Mouse (Mus musculus) intestine, embryonic 14.5 days (tissue): Measurements from ENCODE around the gene Marcksl1. TPM values are rescaled to one million over a fixed set of nuclear protein-coding genes. Genes with fewer than 3 reads are reported as not detected.
"Not testable (repeated sequence)": the region's sequence is repeated elsewhere in the genome, so short reads cannot be mapped to it uniquely, and the experiment has no call there.

ENCODE experiments used
- ATAC-seq: fragments of 200-750 bp; cut with Nextera tagmentation; replicated peaks from 2 replicates; pipeline ENCODE4 v1.8.0; 2017; ENCODE audit warnings: low read depth, moderate number of reproducible peaks, moderate TSS enrichment, moderate library complexity; ENCODE audit not compliant: low FRiP score, low TSS enrichment
- DNase-seq: peaks from one replicate; pipeline ENCODE4 v3.0.0-alpha.2; 2018; ENCODE audit warnings: low spot score
- H3K27ac ChIP-seq: fragments of 300-500 bp; sonication (generic); 2 replicates; pipeline ENCODE4 v1.5.1; 2014; ENCODE audit warnings: low read depth, mild to moderate bottlenecking, control low read depth
- H3K27me3 ChIP-seq: fragments of 300-500 bp; sonication (generic); replicated peaks from 2 replicates; pipeline ENCODE4 v1.6.1; 2014; ENCODE audit warnings: low read length, control low read depth; ENCODE audit not compliant: control insufficient read depth, insufficient read depth
- H3K36me3 ChIP-seq: fragments of 300-500 bp; sonication (generic); 2 replicates; pipeline ENCODE4 v1.6.1; 2014; ENCODE audit warnings: low read length, control low read depth; ENCODE audit not compliant: control insufficient read depth, insufficient read depth
- H3K4me1 ChIP-seq: fragments of 300-500 bp; sonication (generic); replicated peaks from 2 replicates; pipeline ENCODE4 v1.6.1; 2014; ENCODE audit warnings: low read length, control low read depth, mixed read lengths; ENCODE audit not compliant: control insufficient read depth, insufficient read depth
- H3K4me2 ChIP-seq: fragments of 300-500 bp; sonication (generic); 2 replicates; pipeline ENCODE4 v1.6.1; 2014; ENCODE audit warnings: low read length
- H3K4me3 ChIP-seq: fragments of 300-500 bp; sonication (generic); 2 replicates; pipeline ENCODE4 v1.5.1; 2014; ENCODE audit warnings: low read depth, low read length, control low read depth, mixed read lengths
- H3K9ac ChIP-seq: fragments of 300-500 bp; sonication (generic); 2 replicates; pipeline ENCODE4 v1.6.1; 2014; ENCODE audit warnings: mild to moderate bottlenecking, low read length
- H3K9me3 ChIP-seq: fragments of 300-500 bp; sonication (generic); 2 replicates; pipeline ENCODE4 v1.6.1; 2016; ENCODE audit warnings: low read length, control low read depth; ENCODE audit not compliant: control insufficient read depth
- WGBS: fragments of 180-500 bp; shearing (Covaris S2); extraction: QIAGEN DNeasy Blood & Tissue Kit; methylation state at CpG from one replicate; pipeline ENCODE4 v1.1.7; 2014; 5-methylcytosine and 5-hydroxymethylcytosine counted together
- polyA plus RNA-seq: library from polyadenylated mRNA; unstranded; fragments of >200 nt; fragmentation: Nextera tagmentation; extraction: Ambion mirVana; gene quantifications from 2 replicates; pipeline ENCODE4 v1.2.1, GENCODE M21; 2014

The Marcksl1 gene
- polyA plus RNA-seq, 1 experiment from 2014 or later, result 595 TPM

- peak; percentile 99 for ATAC-seq
- no peaks in the 10 kb centered on the region for H3K9me3 ChIP-seq
- H3K27me3 ChIP-seq, result no peaks in the 10 kb centered on the region
- WGBS, result under 1% methylated on average over 46 of the region's 46 CpGs
- H3K9ac ChIP-seq, result peak within 1 kb of the TSS; percentile 75
- H3K4me2 ChIP-seq, result peak within 1 kb of the TSS; percentile 84
- peaks cover 15% of the 10 kb centered on the region for H3K4me1 ChIP-seq
- peak; percentile 96 for DNase-seq
- H3K36me3 ChIP-seq, result 0 out of 2 replicates have a peak, but pooled peaks cover 15% of the 10 kb centered on the region
- H3K27ac ChIP-seq, result peak within 1 kb of the TSS; percentile 76
- peak within 1 kb of the TSS; percentile 64 for H3K4me3 ChIP-seq
These were observed 29.3 kb downstream of the Marcksl1 start, which contains the start of gene Hdac1 for GRCm38 (mm10) chr4:129542592-129543141. Gene Hdac1, minus strand, starts transcription at chr4:129542713.

DNA sequence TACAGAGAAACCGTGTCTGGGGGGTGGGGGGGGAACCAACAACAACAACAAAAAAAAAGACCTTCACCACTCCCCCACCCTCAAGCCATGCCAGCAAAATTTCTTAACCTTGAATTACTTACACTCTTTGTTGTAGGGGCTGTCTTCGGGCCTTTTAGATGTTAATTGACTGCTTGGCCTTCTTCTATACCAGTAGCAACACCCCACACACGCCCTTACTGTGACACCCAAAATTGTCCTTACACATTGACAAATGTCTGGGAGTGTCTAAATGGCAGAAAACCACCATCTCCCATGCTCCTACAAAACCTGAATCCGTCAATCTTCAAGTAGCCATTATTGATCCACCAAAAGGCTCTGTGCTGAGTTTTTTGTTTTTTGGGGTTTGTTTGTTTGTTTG, 30.7 kb downstream of the Marcksl1 start:
- no peak overlapping the region for H3K27ac ChIP-seq
- no peaks in the 10 kb centered on the region for H3K27me3 ChIP-seq
- H3K36me3 ChIP-seq, result 0 out of 2 replicates have a peak, but pooled peaks cover 6% of the 10 kb centered on the region
- no peak overlapping the region for H3K9ac ChIP-seq
- no peak for ATAC-seq
- no peaks in the 10 kb centered on the region for H3K9me3 ChIP-seq
- DNase-seq, result no peak
- H3K4me2 ChIP-seq, result no peak overlapping the region
- WGBS, result 89% methylated on average over 4 of the region's 4 CpGs
- peaks cover 15% of the 10 kb centered on the region for H3K4me1 ChIP-seq
- H3K4me3 ChIP-seq, result no peak overlapping the region

GRCm38 (mm10) chr4:129547631-129548030, 34.2 kb downstream of the Marcksl1 start:
- ATAC-seq, H3K4me3 ChIP-seq, H3K36me3 ChIP-seq, DNase-seq, H3K4me2 ChIP-seq, H3K27ac ChIP-seq, H3K4me1 ChIP-seq, H3K27me3 ChIP-seq, H3K9me3 ChIP-seq, H3K9ac ChIP-seq: not testable (repeated sequence)
- WGBS, result 90% methylated on average over 4 of the region's 4 CpGs

- Histone ChIP-seq H3K9ac (no peak overlapping the region), H3K4me3 (no peak overlapping the region), H3K27me3 (no peaks in the 10 kb centered on the region), H3K36me3 (no peaks in the 10 kb centered on the region), H3K9me3 (no peaks in the 10 kb centered on the region), H3K4me2 (no peak overlapping the region), H3K4me1 (no peaks in the 10 kb centered on the region), H3K27ac (no peak overlapping the region)
- 94% methylated on average over 2 of the region's 2 CpGs for WGBS
- ATAC-seq (no peak), DNase-seq (no peak)
These were observed 35.9 kb downstream of the Marcksl1 start for GRCm38 (mm10) chr4:129549306-129549705.

DNA sequence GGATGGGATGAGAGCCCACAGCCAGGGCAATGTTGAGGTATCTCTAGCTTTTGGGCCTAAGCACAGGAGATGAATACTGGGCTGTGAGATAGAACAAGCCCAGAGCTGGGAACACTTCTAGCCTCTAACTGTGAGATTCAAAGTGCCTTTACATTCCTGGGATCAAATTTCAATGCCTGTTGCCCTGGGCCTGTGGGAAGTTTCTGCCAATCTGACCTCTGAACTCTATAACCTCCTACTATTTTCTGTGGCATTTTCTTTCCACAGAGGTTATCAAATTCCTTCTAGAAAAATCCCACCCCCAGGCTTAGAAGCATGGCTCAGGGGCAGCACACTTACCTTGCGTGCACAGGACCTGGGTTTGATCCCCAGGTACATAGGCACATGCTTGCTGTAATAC, 36.9 kb downstream of the Marcksl1 start:
- Histone ChIP-seq H3K4me1 (peaks cover 2% of the 10 kb centered on the region), H3K27ac (no peak overlapping the region), H3K36me3 (no peaks in the 10 kb centered on the region), H3K4me3 (no peak overlapping the region), H3K9ac (no peak overlapping the region), H3K4me2 (no peak overlapping the region), H3K27me3 (no peaks in the 10 kb centered on the region), H3K9me3 (no peaks in the 10 kb centered on the region)
- DNase-seq, result no peak
- WGBS, result 53% methylated on average over 1 of the region's 1 CpGs
- ATAC-seq, result no peak

DNA sequence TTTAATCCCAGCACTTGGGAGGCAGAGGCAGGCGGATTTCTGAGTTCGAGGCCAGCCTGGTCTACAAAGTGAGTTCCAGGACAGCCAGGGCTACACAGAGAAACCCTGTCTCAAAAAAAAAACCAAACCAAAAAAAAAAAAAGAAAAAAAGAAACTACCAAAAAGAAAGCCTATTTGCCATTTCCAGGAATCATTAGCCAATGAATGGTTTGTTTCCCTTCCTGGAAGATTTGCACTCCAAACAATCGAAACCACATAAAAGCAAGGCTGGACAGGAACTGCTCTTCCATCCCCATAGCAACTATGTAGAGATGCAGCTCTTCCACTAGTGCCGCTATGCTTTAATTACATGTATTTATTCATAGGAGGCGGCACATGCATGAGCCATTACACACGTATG, 41.1 kb downstream of the Marcksl1 start:
- not testable (repeated sequence) for H3K9me3 ChIP-seq, H3K27ac ChIP-seq, DNase-seq, H3K36me3 ChIP-seq, H3K9ac ChIP-seq, H3K4me3 ChIP-seq, ATAC-seq, H3K27me3 ChIP-seq, H3K4me2 ChIP-seq
- 92% methylated on average over 6 of the region's 6 CpGs for WGBS
- peaks cover 18% of the 10 kb centered on the region for H3K4me1 ChIP-seq

GRCm38 (mm10) chr4:129555421-129555861, 42.1 kb downstream of the Marcksl1 start:
- Histone ChIP-seq H3K27ac (peak overlapping the region; percentile 69; the same call in 1 of the 2 replicates), H3K9me3 (no peaks in the 10 kb centered on the region), H3K4me1 (peaks cover 18% of the 10 kb centered on the region), H3K4me3 (peak overlapping the region; percentile 58), H3K4me2 (peak overlapping the region; percentile 94), H3K27me3 (no peaks in the 10 kb centered on the region), H3K9ac (peak overlapping the region; percentile 55), H3K36me3 (no peaks in the 10 kb centered on the region)
- 6% methylated on average over 16 of the region's 16 CpGs for WGBS
- DNase-seq (peak; percentile 85), ATAC-seq (peak; percentile 30; the same call in 1 of the 2 replicates)

GRCm38 (mm10) chr4:129555862-129556531, 42.6 kb downstream of the Marcksl1 start:
- H3K4me3 ChIP-seq, result peak overlapping the region; percentile 58
- no peaks in the 10 kb centered on the region for H3K36me3 ChIP-seq
- ATAC-seq (peak; percentile 66), DNase-seq (no peak)
- peak overlapping the region; percentile 69; the same call in 1 of the 2 replicates for H3K27ac ChIP-seq
- peak overlapping the region; percentile 94 for H3K4me2 ChIP-seq
- WGBS, result under 1% methylated on average over 24 of the region's 24 CpGs
- peaks cover 18% of the 10 kb centered on the region for H3K4me1 ChIP-seq
- no peaks in the 10 kb centered on the region for H3K9me3 ChIP-seq
- peak overlapping the region; percentile 55 for H3K9ac ChIP-seq
- H3K27me3 ChIP-seq, result no peaks in the 10 kb centered on the region
